Mouse (Mus musculus) brain, embryonic 14.5 days (tissue): ENCODE measurements around the gene Grm4.

Experiments used
- CTCF ChIP-seq: fragments of 200-500 bp; IDR thresholded peaks from 2 replicates; pipeline ENCODE4 v1.5.1; 2012; ENCODE audit warnings: inconsistent platforms, mild to moderate bottlenecking, moderate library complexity, borderline replicate concordance; ENCODE audit not compliant: insufficient read depth, insufficient read length; ENCODE audit errors: extremely low read depth
- POLR2A ChIP-seq: fragments of 200-500 bp; IDR thresholded peaks from 2 replicates; pipeline ENCODE4 v1.6.1; 2012; ENCODE audit warnings: mild to moderate bottlenecking, inconsistent platforms, borderline replicate concordance; ENCODE audit not compliant: poor library complexity, insufficient read depth, insufficient read length, severe bottlenecking; ENCODE audit errors: extremely low read depth

DNA sequence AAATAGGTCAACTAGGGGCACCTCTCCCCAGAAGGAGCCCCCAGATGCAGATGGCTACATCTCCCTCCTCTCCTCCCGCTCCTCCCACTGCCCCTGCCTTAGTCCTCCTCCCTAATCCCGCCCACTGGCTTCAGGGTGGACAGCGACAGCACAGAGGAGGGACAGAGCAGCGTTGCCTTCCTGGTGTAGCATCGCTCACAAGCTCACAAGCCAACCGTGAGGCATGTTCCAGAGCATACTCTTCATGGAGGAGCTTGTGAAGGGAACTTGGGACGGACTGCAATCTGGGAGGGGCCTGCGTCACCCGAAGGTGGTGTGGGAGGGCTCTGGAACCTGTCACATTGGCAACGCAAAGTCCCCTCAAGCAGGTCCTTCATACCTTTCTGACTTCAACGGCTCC, 14.8 kb downstream of the Grm4 start:
- TF ChIP-seq POLR2A: no peak
- no peak for TF ChIP-seq CTCF
